Mouse (Mus musculus): ENCODE measurements at regions not wholly inside any gene's neighbourhood (a gene's known extent, or its start where the extent isn't known, plus 50 kb on each side); places are given as distances from the start of the nearest gene placed in this dataset.

GRCm38 (mm10) chr9:52473555-52474196 is 205.9 kb downstream of the AI593442 start:
- H3K4me3 ChIP-seq (ENCODE audit: low read length), result no peak overlapping the region
- H3K9me3 ChIP-seq (ENCODE audit: control insufficient read depth, low read length), result no peaks in the 10 kb centered on the region
- no peak for ATAC-seq (ENCODE audit: low FRiP score, low TSS enrichment)
- no peaks in the 10 kb centered on the region for H3K36me3 ChIP-seq (ENCODE audit: control insufficient read depth, insufficient read depth, low read length)
- H3K4me1 ChIP-seq (ENCODE audit: control insufficient read depth, insufficient read depth, low read length), result no peaks in the 10 kb centered on the region
- H3K9ac ChIP-seq (ENCODE audit: low read depth, low read length), result no peak overlapping the region
- no peak overlapping the region for H3K4me2 ChIP-seq (replicated peaks; ENCODE audit: low read depth, low read length)
- H3K27ac ChIP-seq (ENCODE audit: low read depth, low read length), result no peak overlapping the region
- 80% methylated on average over 11 of the region's 11 CpGs for WGBS
- H3K27me3 ChIP-seq (ENCODE audit: control insufficient read depth, insufficient read depth, low read length), result no peaks in the 10 kb centered on the region

- Histone ChIP-seq H3K27me3 (ENCODE audit: control insufficient read depth, insufficient read depth, low read length) (no peaks in the 10 kb centered on the region), H3K36me3 (ENCODE audit: control insufficient read depth, insufficient read depth, low read length) (no peaks in the 10 kb centered on the region), H3K4me1 (ENCODE audit: control insufficient read depth, insufficient read depth, low read length) (no peaks in the 10 kb centered on the region), H3K27ac (ENCODE audit: low read depth, low read length) (no peak overlapping the region), H3K9me3 (ENCODE audit: control insufficient read depth, low read length) (no peaks in the 10 kb centered on the region), H3K9ac (ENCODE audit: low read depth, low read length) (no peak overlapping the region), H3K4me2 (replicated peaks; ENCODE audit: low read depth, low read length) (no peak overlapping the region), H3K4me3 (ENCODE audit: low read length) (no peak overlapping the region)
- 81% methylated on average over 8 of the region's 8 CpGs for WGBS
- ATAC-seq (ENCODE audit: low FRiP score, low TSS enrichment), result no peak
Observed at GRCm38 (mm10) chr9:52472859-52473258, 206.7 kb downstream of the AI593442 start.

GRCm38 (mm10) chr9:52458518-52458917 is 221.1 kb downstream of the AI593442 start:
- no peak overlapping the region for H3K27ac ChIP-seq (ENCODE audit: low read depth, low read length)
- H3K4me1 ChIP-seq (ENCODE audit: control insufficient read depth, insufficient read depth, low read length), result no peaks in the 10 kb centered on the region
- no peaks in the 10 kb centered on the region for H3K9me3 ChIP-seq (ENCODE audit: control insufficient read depth, low read length)
- no peaks in the 10 kb centered on the region for H3K27me3 ChIP-seq (ENCODE audit: control insufficient read depth, insufficient read depth, low read length)
- WGBS, result 54% methylated on average over 2 of the region's 2 CpGs
- no peak for ATAC-seq (ENCODE audit: low FRiP score, low TSS enrichment)
- no peak overlapping the region for H3K4me3 ChIP-seq (ENCODE audit: low read length)
- no peak overlapping the region for H3K9ac ChIP-seq (ENCODE audit: low read depth, low read length)
- no peak overlapping the region for H3K4me2 ChIP-seq (replicated peaks; ENCODE audit: low read depth, low read length)
- H3K36me3 ChIP-seq (ENCODE audit: control insufficient read depth, insufficient read depth, low read length), result no peaks in the 10 kb centered on the region

- H3K4me3 ChIP-seq (ENCODE audit: low read length), result no peak overlapping the region
- no peaks in the 10 kb centered on the region for H3K4me1 ChIP-seq (ENCODE audit: control insufficient read depth, insufficient read depth, low read length)
- 85% methylated on average over 2 of the region's 2 CpGs for WGBS
- H3K9ac ChIP-seq (ENCODE audit: low read depth, low read length), result no peak overlapping the region
- H3K36me3 ChIP-seq (ENCODE audit: control insufficient read depth, insufficient read depth, low read length), result no peaks in the 10 kb centered on the region
- ATAC-seq (ENCODE audit: low FRiP score, low TSS enrichment), result no peak
- H3K9me3 ChIP-seq (ENCODE audit: control insufficient read depth, low read length), result no peaks in the 10 kb centered on the region
- no peak overlapping the region for H3K27ac ChIP-seq (ENCODE audit: low read depth, low read length)
- no peak overlapping the region for H3K4me2 ChIP-seq (replicated peaks; ENCODE audit: low read depth, low read length)
- H3K27me3 ChIP-seq (ENCODE audit: control insufficient read depth, insufficient read depth, low read length), result no peaks in the 10 kb centered on the region
Observed at GRCm38 (mm10) chr9:52454445-52454844, 225.1 kb downstream of the AI593442 start.

- Histone ChIP-seq H3K4me3 (ENCODE audit: low read length) (no peak overlapping the region), H3K9me3 (ENCODE audit: control insufficient read depth, low read length) (no peaks in the 10 kb centered on the region)
Observed at GRCm38 (mm10) chr9:52451792-52452191, 227.8 kb downstream of the AI593442 start.

GRCm38 (mm10) chr9:52448245-52448644 is 231.3 kb downstream of the AI593442 start:
- no peak overlapping the region for H3K9ac ChIP-seq (ENCODE audit: low read depth, low read length)
- H3K27ac ChIP-seq (ENCODE audit: low read depth, low read length), result no peak overlapping the region
- H3K36me3 ChIP-seq (ENCODE audit: control insufficient read depth, insufficient read depth, low read length), result no peaks in the 10 kb centered on the region
- H3K4me1 ChIP-seq (ENCODE audit: control insufficient read depth, insufficient read depth, low read length), result no peaks in the 10 kb centered on the region
- ATAC-seq (ENCODE audit: low FRiP score, low TSS enrichment), result no peak
- H3K9me3 ChIP-seq (ENCODE audit: control insufficient read depth, low read length), result no peaks in the 10 kb centered on the region
- H3K4me2 ChIP-seq (replicated peaks; ENCODE audit: low read depth, low read length), result no peak overlapping the region
- H3K27me3 ChIP-seq (ENCODE audit: control insufficient read depth, insufficient read depth, low read length), result no peaks in the 10 kb centered on the region
- H3K4me3 ChIP-seq (ENCODE audit: low read length), result no peak overlapping the region

More at GRCm38 (mm10) chr9:52451792-52452191, 227.8 kb downstream of the AI593442 start:
- WGBS, result 86% methylated on average over 3 of the region's 3 CpGs
- ATAC-seq (ENCODE audit: low FRiP score, low TSS enrichment), result no peak
- H3K4me1 ChIP-seq (ENCODE audit: control insufficient read depth, insufficient read depth, low read length), result no peaks in the 10 kb centered on the region
- H3K27ac ChIP-seq (ENCODE audit: low read depth, low read length), result no peak overlapping the region
- no peaks in the 10 kb centered on the region for H3K36me3 ChIP-seq (ENCODE audit: control insufficient read depth, insufficient read depth, low read length)
- no peaks in the 10 kb centered on the region for H3K27me3 ChIP-seq (ENCODE audit: control insufficient read depth, insufficient read depth, low read length)
- no peak overlapping the region for H3K9ac ChIP-seq (ENCODE audit: low read depth, low read length)
- no peak overlapping the region for H3K4me2 ChIP-seq (replicated peaks; ENCODE audit: low read depth, low read length)

GRCm38 (mm10) chr9:52443228-52443627 is 236.4 kb downstream of the AI593442 start:
- H3K4me3 ChIP-seq (ENCODE audit: low read length), result no peak overlapping the region
- H3K4me1 ChIP-seq (ENCODE audit: control insufficient read depth, insufficient read depth, low read length), result no peaks in the 10 kb centered on the region
- no peaks in the 10 kb centered on the region for H3K9me3 ChIP-seq (ENCODE audit: control insufficient read depth, low read length)
- H3K9ac ChIP-seq (ENCODE audit: low read depth, low read length), result no peak overlapping the region
- H3K27ac ChIP-seq (ENCODE audit: low read depth, low read length), result no peak overlapping the region
- WGBS, result 89% methylated on average over 7 of the region's 7 CpGs
- H3K4me2 ChIP-seq (replicated peaks; ENCODE audit: low read depth, low read length), result no peak overlapping the region
- no peak for ATAC-seq (ENCODE audit: low FRiP score, low TSS enrichment)
- no peaks in the 10 kb centered on the region for H3K36me3 ChIP-seq (ENCODE audit: control insufficient read depth, insufficient read depth, low read length)
- no peaks in the 10 kb centered on the region for H3K27me3 ChIP-seq (ENCODE audit: control insufficient read depth, insufficient read depth, low read length)

- 78% methylated on average over 4 of the region's 4 CpGs for WGBS
- no peaks in the 10 kb centered on the region for H3K27me3 ChIP-seq (ENCODE audit: control insufficient read depth, insufficient read depth, low read length)
- no peak for ATAC-seq (ENCODE audit: low FRiP score, low TSS enrichment)
- H3K27ac ChIP-seq (ENCODE audit: low read depth, low read length), result no peak overlapping the region
- H3K4me3 ChIP-seq (ENCODE audit: low read length), result no peak overlapping the region
- H3K36me3 ChIP-seq (ENCODE audit: control insufficient read depth, insufficient read depth, low read length), result no peaks in the 10 kb centered on the region
- no peaks in the 10 kb centered on the region for H3K9me3 ChIP-seq (ENCODE audit: control insufficient read depth, low read length)
- H3K4me1 ChIP-seq (ENCODE audit: control insufficient read depth, insufficient read depth, low read length), result no peaks in the 10 kb centered on the region
- no peak overlapping the region for H3K9ac ChIP-seq (ENCODE audit: low read depth, low read length)
- no peak overlapping the region for H3K4me2 ChIP-seq (replicated peaks; ENCODE audit: low read depth, low read length)
Observed at GRCm38 (mm10) chr9:52434215-52434614, 245.4 kb downstream of the AI593442 start.

- Histone ChIP-seq H3K36me3 (ENCODE audit: control insufficient read depth, insufficient read depth, low read length) (no peaks in the 10 kb centered on the region), H3K9ac (ENCODE audit: low read depth, low read length) (no peak overlapping the region), H3K4me2 (replicated peaks; ENCODE audit: low read depth, low read length) (no peak overlapping the region), H3K9me3 (ENCODE audit: control insufficient read depth, low read length) (no peaks in the 10 kb centered on the region), H3K4me3 (ENCODE audit: low read length) (no peak overlapping the region), H3K4me1 (ENCODE audit: control insufficient read depth, insufficient read depth, low read length) (no peaks in the 10 kb centered on the region), H3K27ac (ENCODE audit: low read depth, low read length) (no peak overlapping the region), H3K27me3 (ENCODE audit: control insufficient read depth, insufficient read depth, low read length) (no peaks in the 10 kb centered on the region)
- 65% methylated on average over 4 of the region's 4 CpGs for WGBS
- ATAC-seq (ENCODE audit: low FRiP score, low TSS enrichment), result no peak
Observed at GRCm38 (mm10) chr9:52425413-52425812, 254.2 kb downstream of the AI593442 start.

Measured in kidney, embryonic 14.5 days (tissue).